Mouse (Mus musculus): ENCODE results near the gene Rfc1. TPM values are rescaled to one million over a fixed set of nuclear protein-coding genes. Genes with fewer than 3 reads are reported as not detected.

Rfc1 gene
- total RNA-seq, 4 experiments from 2014 or later = 24.6 to 36.2 (median 29.8) TPM

DNA sequence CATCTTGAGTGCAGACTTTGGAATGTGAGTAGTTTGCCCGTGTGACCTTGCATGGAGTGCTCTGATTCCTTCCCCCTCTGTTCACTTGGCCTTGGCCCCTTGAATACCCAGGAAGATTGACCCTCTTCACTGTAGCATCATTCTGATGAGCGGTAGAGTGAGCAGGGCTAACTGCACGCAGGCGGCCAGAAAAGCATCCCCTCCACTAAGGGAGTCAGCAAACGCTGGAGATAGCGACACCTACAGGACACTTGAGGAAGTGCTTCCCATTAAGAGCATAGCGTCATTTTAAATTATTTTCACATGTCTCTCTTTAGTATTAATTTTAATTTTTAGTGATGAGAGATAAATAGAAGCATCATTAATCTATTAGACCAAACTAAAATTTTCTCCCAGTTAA is 122.1 kb downstream of the Rfc1 start:
- DNase-seq (ENCODE audit: low spot score in 2 of 2) = no peak

Other genes starting within 250 kb of the Rfc1 start
- gene Tmem156, start 243.5 kb downstream of the Rfc1 start, total RNA-seq (2022) = 1 to 10 TPM in 1 of 4 experiments, under 1 TPM in 3; 0.62 to 1.5 (median 0.85) TPM
- gene Klhl5, start 228.1 kb downstream of the Rfc1 start, total RNA-seq (2022) = 10 to 100 TPM; 50.1 to 53.7 (median 52.7) TPM
- gene Wdr19, start 136.0 kb downstream of the Rfc1 start, total RNA-seq (2022) = 10 to 100 TPM; 23.2 to 25.4 (median 24.1) TPM
- under 1 TPM; 0.43 to 0.76 (median 0.59) TPM for gene Klb, start 12.6 kb upstream of the Rfc1 start, total RNA-seq (2022)
- 100 to 1,000 TPM; 695 to 839 (median 753) TPM for gene Rpl9, start 55.8 kb upstream of the Rfc1 start, total RNA-seq (2022)
- 10 to 100 TPM; 29.3 to 36.6 (median 33.2) TPM for gene Lias, start 55.8 kb upstream of the Rfc1 start, total RNA-seq (2022)
- 10 to 100 TPM; 33.8 to 41.4 (median 35.8) TPM for gene Ugdh, start 100.3 kb upstream of the Rfc1 start, total RNA-seq (2022)
- gene Gm43552, start 157.2 kb upstream of the Rfc1 start, total RNA-seq (2022) = 1 to 10 TPM in 1 of 4 experiments, not detected in 3; 10.0 TPM
- 100 to 1,000 TPM; 147 to 159 (median 153) TPM for gene Smim14, start 201.5 kb upstream of the Rfc1 start, total RNA-seq (2022)
- 100 to 1,000 TPM; 119 to 124 (median 119) TPM for gene Ube2k, start 201.6 kb upstream of the Rfc1 start, total RNA-seq (2022)